Mouse (Mus musculus) testis, adult 2 months (tissue): ENCODE data around the gene Parp16.

Experiments
- CTCF ChIP-seq: fragments of 200-500 bp; IDR thresholded peaks from 2 replicates; pipeline ENCODE4 v1.5.1; 2012; ENCODE audit warnings: low read depth, mild to moderate bottlenecking, inconsistent platforms, low read length, moderate library complexity; ENCODE audit not compliant: control insufficient read depth, insufficient read depth, insufficient replicate concordance
- POLR2A ChIP-seq: fragments of 200-500 bp; IDR thresholded peaks from 2 replicates; pipeline ENCODE4 v1.6.1; 2012; ENCODE audit warnings: low read depth, mild to moderate bottlenecking, inconsistent platforms, low read length, moderate library complexity; ENCODE audit not compliant: control insufficient read depth

DNA sequence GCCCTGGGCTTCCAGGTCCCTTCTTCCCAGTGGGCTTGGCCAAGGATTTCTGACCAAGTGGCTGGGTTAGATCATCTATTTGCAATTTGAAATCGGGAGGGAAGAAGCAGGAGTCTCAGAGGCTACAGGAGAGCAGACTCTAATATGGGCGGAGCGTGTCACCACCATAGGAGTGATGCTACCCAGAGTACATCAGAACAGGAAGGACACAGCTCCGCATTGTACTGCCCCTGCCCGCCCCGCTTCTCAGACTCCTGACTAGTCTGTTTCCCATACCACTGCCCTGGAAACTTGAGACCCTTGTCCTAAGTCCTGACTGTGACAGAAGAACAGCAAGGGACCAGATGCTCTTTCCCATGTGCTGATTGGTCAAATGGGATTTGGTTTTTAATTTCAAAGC lies 37.5 kb upstream of the Parp16 start:
- TF ChIP-seq POLR2A = no peak
- TF ChIP-seq CTCF = no peak
